In genomic region chr12:33064266-33064665, GRCm38 (mm10) we compare ENCODE assay signal across 24 mouse cellular contexts. TPM values are rescaled to one million over a fixed set of nuclear protein-coding genes. Genes with fewer than 3 reads are reported as not detected.
"Had no signal": no experiment of that assay in that cellular context is flagged by ENCODE, and none has a peak within 500 bp of the region (broad histone marks: within the 10 kb centered on the region; RNA-seq: fewer than 3 reads in every experiment).

No protein-coding gene starts in this region.

- H3K36me3 ChIP-seq: limb, embryonic 12.5 days; limb, embryonic 15.5 days; lung, embryonic 15.5 days; midbrain, embryonic 13.5 days had no signal

- H3K27me3 ChIP-seq: limb, embryonic 12.5 days; limb, embryonic 15.5 days; lung, embryonic 15.5 days; midbrain, embryonic 13.5 days had no signal

- H3K27ac ChIP-seq: kidney, postnatal 0 days; limb, embryonic 12.5 days; limb, embryonic 15.5 days; liver, embryonic 14.5 days; lung, embryonic 15.5 days; midbrain, embryonic 13.5 days; stomach, postnatal 0 days had no signal

- H3K4me3 ChIP-seq: layer of hippocampus, adult 2 months; limb, embryonic 12.5 days; limb, embryonic 15.5 days; lung, embryonic 15.5 days; midbrain, embryonic 13.5 days had no signal

- DNase-seq: kidney, adult 18-20 months; kidney, postnatal 25 days; layer of hippocampus, adult 9-11 months; left cerebral cortex, postnatal 4 days; liver, postnatal 0 days; lung, postnatal 10 days; lung, postnatal 36 days; right cerebral cortex, adult 18-20 months; right cerebral cortex, postnatal 14 days; right cerebral cortex, postnatal 4 days; thymus, adult 2 months; thymus, postnatal 14 days had no signal

- H3K9ac ChIP-seq: limb, embryonic 12.5 days; limb, embryonic 15.5 days; liver, embryonic 14.5 days; liver, postnatal 0 days; lung, embryonic 15.5 days; midbrain, embryonic 13.5 days had no signal

- ATAC-seq: liver, postnatal 0 days; midbrain, embryonic 13.5 days; midbrain, embryonic 16.5 days had no signal

- H3K9me3 ChIP-seq: limb, embryonic 12.5 days; limb, embryonic 15.5 days; lung, embryonic 15.5 days; midbrain, embryonic 13.5 days had no signal

- H3K4me1 ChIP-seq: lung, embryonic 15.5 days had no signal

RNA-seq across cellular contexts. Expression of gene Cdhr3, which starts 28.4 kb away (rescaled TPM):
- polyA plus RNA-seq: kidney, embryonic 14.5 days; kidney, postnatal 0 days; large intestine, adult 2 months; limb, embryonic 12.5 days; liver, embryonic 11.5 days; liver, embryonic 14.5 days; liver, postnatal 0 days; midbrain, embryonic 13.5 days had no signal
